Mouse (Mus musculus) G1E (cell line): ENCODE measurements around the gene Fev.

ENCODE experiments used
- CTCF ChIP-seq: IDR thresholded peaks from 2 replicates; pipeline ENCODE4 v1.5.1; 2012; ENCODE audit warnings: low read depth, low read length, inconsistent platforms, mixed read lengths
- GATA1 ChIP-seq: IDR thresholded peaks from 2 replicates; pipeline ENCODE4 v1.6.1; 2012; ENCODE audit warnings: borderline replicate concordance, low read length, inconsistent platforms, mixed read lengths
- GATA2 ChIP-seq: IDR thresholded peaks from 2 replicates; pipeline ENCODE4 v1.6.1; 2012; ENCODE audit warnings: low read depth, low read length, inconsistent platforms, borderline replicate concordance
- POLR2AphosphoS5 ChIP-seq: IDR thresholded peaks from 2 replicates; pipeline ENCODE4 v1.6.1; 2012; ENCODE audit warnings: low read depth, low read length, inconsistent platforms; ENCODE audit not compliant: insufficient replicate concordance
- TAL1 ChIP-seq: conservative IDR thresholded peaks from 2 replicates; pipeline ENCODE4 v1.6.1; 2012; ENCODE audit warnings: low read depth, low read length, inconsistent platforms, mixed read lengths

DNA sequence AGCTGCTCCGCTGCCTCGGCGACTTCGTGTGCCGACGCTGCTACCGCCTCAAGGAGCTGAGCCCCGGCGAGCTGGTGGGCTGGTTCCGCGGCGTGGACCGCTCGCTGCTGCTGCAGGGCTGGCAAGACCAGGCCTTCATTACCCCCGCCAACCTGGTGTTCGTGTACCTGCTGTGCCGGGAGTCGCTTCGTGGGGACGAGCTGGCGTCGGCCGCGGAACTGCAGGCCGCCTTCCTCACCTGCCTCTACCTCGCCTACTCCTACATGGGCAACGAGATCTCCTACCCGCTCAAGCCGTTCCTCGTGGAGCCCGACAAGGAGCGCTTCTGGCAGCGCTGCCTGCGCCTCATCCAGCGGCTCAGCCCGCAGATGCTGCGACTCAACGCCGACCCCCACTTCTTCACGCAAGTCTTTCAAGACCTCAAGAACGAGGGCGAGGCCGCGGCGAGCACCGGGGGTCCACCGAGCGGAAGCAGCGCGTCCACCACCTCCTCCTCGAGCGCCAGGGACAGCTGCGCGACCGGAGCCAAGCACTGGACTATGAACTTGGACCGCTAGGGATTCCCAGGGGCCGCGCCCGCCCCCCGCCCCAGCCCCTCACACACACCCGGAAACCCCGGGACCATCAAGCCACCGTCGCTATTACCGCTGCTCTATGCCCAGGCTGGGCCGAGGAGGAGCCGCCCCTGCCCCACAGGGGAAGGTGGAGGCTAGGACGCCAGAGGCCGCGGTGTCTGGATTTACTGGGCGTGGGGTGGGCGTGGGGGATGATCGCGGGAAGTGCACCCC is 29.4 kb downstream of the Fev start:
- TF ChIP-seq CTCF (no peak), GATA1 (no peak), TAL1 (no peak), GATA2 (no peak), POLR2AphosphoS5 (no peak)
